Mouse (Mus musculus): ENCODE data around the gene Dctd.

The Dctd gene

DNA sequence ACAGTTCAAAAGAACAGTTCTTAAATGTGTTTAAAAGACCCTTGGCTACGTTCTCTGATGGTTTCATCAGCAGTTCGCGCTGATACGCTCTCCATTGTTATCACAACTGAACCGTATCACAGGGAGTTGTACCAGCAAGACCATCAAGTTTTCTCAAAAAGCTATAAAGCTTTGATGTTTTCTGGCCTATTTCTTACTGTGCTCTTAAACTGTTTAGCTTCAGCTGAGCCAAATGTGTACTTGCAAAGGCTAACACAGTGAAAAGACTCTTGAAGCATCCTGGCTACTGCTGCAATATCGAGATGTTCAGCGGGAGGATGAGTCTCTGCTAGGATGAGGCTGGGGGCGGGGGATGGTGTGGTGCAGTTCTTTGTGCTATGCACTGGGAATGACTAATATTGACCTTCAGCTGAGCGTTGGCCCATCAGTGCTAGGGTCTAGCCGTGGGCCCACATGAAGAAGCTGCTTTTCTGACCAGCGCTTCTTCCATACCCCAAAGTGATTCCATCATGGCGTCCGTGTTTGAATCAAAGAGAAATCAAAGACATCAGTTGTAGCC, 732 bp upstream of the Dctd start:
- H3K4me1 ChIP-seq (replicated peaks; ENCODE audit: low read depth, low read length): peaks cover 14% of the 10 kb centered on the region
- H3K4me3 ChIP-seq (replicated peaks; ENCODE audit: low read length): no peak overlapping the region
- peaks cover under 1% of the 10 kb centered on the region for H3K9me3 ChIP-seq (ENCODE audit: low read length)
- H3K36me3 ChIP-seq (ENCODE audit: insufficient read depth, low read length): no peaks in the 10 kb centered on the region
- no peak for TF ChIP-seq CTCF (conservative IDR thresholded peaks at IDR 0.05; ENCODE audit: low read length)
- no peak for TF ChIP-seq POU5F1 (IDR thresholded peaks at IDR 0.05; ENCODE audit: borderline replicate concordance, low read length)
- no peak for TF ChIP-seq NANOG (IDR thresholded peaks at IDR 0.05; ENCODE audit: borderline replicate concordance, low read length)
- H3K27me3 ChIP-seq (ENCODE audit: insufficient read depth, low read length): peaks cover 25% of the 10 kb centered on the region

DNA sequence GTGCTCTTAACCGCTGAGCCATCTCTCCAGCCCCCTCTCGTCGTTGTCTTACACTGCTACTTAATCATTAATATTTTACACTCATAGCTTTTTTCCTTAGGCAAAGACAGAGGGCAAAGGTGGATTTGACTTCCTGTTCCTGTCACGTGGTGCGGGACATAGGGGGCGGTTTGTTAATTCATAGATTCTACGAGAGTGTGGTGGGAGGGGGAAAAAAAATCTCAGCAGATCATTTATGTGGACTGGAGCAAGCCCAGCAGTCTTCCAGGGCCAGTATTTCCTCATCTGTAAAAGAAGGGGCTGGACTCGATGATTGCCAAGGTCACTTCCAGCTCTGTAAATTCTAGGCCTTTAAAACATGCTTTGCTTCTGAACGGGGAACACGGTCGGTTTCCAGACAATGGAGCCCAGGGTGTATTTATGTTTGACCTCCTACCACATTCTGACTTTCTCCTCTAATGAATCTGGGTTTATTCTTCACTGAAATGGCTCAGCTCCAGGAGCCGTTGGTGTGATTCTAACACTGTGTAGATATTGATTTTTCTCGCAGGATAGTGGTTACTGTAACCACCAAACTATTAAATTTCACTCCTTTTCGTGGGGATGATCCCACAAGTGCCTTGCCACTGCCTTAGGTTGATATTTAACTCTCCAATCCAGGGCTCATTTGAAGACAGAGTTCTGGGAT, 1.4 kb downstream of the Dctd start:
- H3K9me3 ChIP-seq (ENCODE audit: low read length): peaks cover 21% of the 10 kb centered on the region
- no peak for TF ChIP-seq NANOG (IDR thresholded peaks at IDR 0.05; ENCODE audit: borderline replicate concordance, low read length)
- TF ChIP-seq POU5F1 (IDR thresholded peaks at IDR 0.05; ENCODE audit: borderline replicate concordance, low read length): no peak
- no peak for TF ChIP-seq CTCF (conservative IDR thresholded peaks at IDR 0.05; ENCODE audit: low read length)
- H3K36me3 ChIP-seq (ENCODE audit: insufficient read depth, low read length): no peaks in the 10 kb centered on the region
- H3K4me3 ChIP-seq (replicated peaks; ENCODE audit: low read length): no peak overlapping the region
- H3K4me1 ChIP-seq (replicated peaks; ENCODE audit: low read depth, low read length): peaks cover 14% of the 10 kb centered on the region
- peaks cover 19% of the 10 kb centered on the region for H3K27me3 ChIP-seq (ENCODE audit: insufficient read depth, low read length)

DNA sequence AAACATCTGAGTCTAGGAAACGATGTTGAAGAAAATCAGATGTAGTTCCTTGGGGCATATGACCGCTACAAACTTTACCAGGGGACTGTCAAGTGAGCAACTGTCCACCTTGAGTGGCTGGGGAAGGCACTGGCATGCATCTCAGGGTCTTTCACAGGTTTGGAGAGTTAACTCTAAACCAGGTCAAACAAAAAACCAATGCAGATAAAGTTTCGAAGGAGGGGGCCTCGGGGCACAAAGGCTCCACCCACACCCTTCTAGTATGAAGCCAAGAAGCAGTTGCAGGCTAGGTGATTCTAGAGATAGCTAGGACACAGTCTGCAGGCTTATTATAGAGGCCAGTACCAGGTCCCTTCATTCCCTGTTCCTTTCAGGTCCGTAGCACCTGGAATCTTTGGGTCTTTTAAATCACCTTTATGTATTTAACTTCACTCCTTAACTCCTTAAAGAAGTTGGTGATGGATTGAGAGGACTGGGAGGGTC, 10.5 kb downstream of the Dctd start:
- no peaks in the 10 kb centered on the region for H3K27me3 ChIP-seq (ENCODE audit: insufficient read depth, low read length)
- H3K36me3 ChIP-seq (ENCODE audit: insufficient read depth, low read length): peaks cover 13% of the 10 kb centered on the region
- H3K4me3 ChIP-seq (replicated peaks; ENCODE audit: low read length): peak overlapping the region; percentile 86
- peaks cover 12% of the 10 kb centered on the region for H3K4me1 ChIP-seq (replicated peaks; ENCODE audit: low read depth, low read length)
- H3K9me3 ChIP-seq (ENCODE audit: low read length): peaks cover 18% of the 10 kb centered on the region
- no peak for TF ChIP-seq CTCF (conservative IDR thresholded peaks at IDR 0.05; ENCODE audit: low read length)
- TF ChIP-seq POU5F1 (IDR thresholded peaks at IDR 0.05; ENCODE audit: borderline replicate concordance, low read length): no peak
- no peak for TF ChIP-seq NANOG (IDR thresholded peaks at IDR 0.05; ENCODE audit: borderline replicate concordance, low read length)

DNA sequence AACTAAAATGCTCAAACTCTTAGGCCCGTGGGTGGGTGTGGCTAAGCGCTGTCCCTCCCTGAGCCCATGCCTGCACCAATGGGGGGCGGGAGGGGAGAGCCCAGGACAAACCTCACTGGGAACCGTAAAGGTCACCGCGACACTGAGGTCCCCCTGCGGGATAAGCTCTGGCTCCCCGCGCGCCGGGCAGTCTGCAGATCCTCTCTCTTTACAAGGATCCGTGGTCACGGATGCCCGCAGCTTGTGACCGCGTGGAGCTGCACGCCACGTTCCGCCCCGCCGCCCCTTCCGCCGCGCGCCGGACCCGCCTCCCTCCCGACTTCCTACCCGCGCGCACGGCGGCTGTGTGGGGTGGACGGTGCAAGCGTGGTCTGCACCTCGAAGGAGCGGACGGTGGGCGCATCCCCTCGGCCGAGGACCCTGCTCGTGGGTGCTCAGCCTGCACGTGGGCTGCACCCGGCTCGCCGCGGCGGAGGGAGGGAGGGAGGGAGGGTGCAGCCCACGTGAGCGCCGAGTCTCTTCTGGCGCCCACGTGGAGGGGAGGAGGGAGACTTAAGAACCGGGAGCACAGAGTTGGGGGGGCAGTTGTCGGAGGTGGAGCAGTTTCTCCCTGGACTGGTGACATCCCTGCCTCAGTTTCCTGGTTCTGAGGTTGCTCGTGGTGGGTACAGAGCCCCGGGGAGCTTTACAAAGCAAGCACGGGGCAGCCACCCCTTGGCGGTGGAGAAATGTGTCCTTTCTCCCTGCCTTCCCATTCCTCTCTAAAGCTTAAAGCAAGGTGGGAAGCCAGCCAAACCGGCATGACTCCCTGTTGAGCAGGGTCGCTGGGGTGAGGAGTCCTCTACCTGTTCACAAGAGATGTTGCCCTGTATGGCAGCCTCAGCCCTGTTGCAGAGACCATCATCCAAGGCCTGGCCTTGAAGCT, 11.2 kb downstream of the Dctd start:
- Histone ChIP-seq H3K9me3 (ENCODE audit: low read length) (peaks cover 11% of the 10 kb centered on the region), H3K36me3 (ENCODE audit: insufficient read depth, low read length) (peaks cover 20% of the 10 kb centered on the region), H3K4me3 (replicated peaks; ENCODE audit: low read length) (peak overlapping the region; percentile 86), H3K27me3 (ENCODE audit: insufficient read depth, low read length) (no peaks in the 10 kb centered on the region), H3K4me1 (replicated peaks; ENCODE audit: low read depth, low read length) (peaks cover 12% of the 10 kb centered on the region)
- no peak for TF ChIP-seq CTCF (conservative IDR thresholded peaks at IDR 0.05; ENCODE audit: low read length)
- TF ChIP-seq NANOG (IDR thresholded peaks at IDR 0.05; ENCODE audit: borderline replicate concordance, low read length): no peak
- TF ChIP-seq POU5F1 (IDR thresholded peaks at IDR 0.05; ENCODE audit: borderline replicate concordance, low read length): no peak

DNA sequence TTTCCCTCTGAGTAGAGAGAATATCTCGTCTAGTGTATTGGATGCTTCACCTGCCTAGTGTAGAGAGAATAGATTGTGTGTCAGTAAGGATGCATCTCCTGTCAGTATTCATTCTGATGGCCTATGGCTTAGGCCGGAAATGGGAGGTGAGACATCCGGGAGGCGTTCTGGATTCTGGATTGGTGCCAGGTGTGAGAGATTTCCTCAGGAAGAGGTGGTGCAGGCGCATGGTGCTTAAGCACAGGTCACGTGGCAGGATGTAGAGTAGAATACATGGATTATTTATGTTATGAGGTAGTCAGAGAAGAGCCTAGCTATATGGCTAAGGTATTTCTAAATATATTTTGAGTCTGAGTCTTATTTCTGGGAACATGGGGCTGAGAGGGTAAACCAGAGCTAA, 15.7 kb downstream of the Dctd start:
- H3K4me3 ChIP-seq (replicated peaks; ENCODE audit: low read length): no peak overlapping the region
- H3K36me3 ChIP-seq (ENCODE audit: insufficient read depth, low read length): peaks cover 51% of the 10 kb centered on the region
- TF ChIP-seq POU5F1 (IDR thresholded peaks at IDR 0.05; ENCODE audit: borderline replicate concordance, low read length) (no peak), NANOG (IDR thresholded peaks at IDR 0.05; ENCODE audit: borderline replicate concordance, low read length) (no peak)
- H3K27me3 ChIP-seq (ENCODE audit: insufficient read depth, low read length): no peaks in the 10 kb centered on the region
- peaks cover 5% of the 10 kb centered on the region for H3K4me1 ChIP-seq (replicated peaks; ENCODE audit: low read depth, low read length)
- no peaks in the 10 kb centered on the region for H3K9me3 ChIP-seq (ENCODE audit: low read length)

DNA sequence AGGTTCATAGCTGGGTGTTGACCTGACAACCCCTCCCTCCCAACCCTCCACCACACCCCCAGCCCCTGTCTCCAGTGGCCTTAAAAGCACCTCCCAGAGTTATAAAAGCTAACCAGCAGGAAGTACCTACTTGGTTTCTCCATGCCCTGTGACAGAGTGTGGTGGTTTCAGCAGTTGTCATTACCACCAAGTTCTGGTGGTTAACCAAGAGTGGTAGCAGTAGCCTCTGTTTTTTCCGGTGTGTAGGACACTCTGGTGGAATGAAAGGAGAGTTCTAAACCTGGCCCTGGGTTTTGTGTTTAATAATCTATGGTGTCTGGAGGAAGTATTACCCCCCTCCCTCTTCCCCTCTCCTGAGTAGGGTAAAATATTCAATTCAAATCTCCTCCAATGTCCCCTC, 24.1 kb downstream of the Dctd start:
- H3K4me1 ChIP-seq (replicated peaks; ENCODE audit: low read depth, low read length): peaks cover 32% of the 10 kb centered on the region
- TF ChIP-seq POU5F1 (IDR thresholded peaks at IDR 0.05; ENCODE audit: borderline replicate concordance, low read length) (no peak), CTCF (conservative IDR thresholded peaks at IDR 0.05; ENCODE audit: low read length) (no peak), NANOG (IDR thresholded peaks at IDR 0.05; ENCODE audit: borderline replicate concordance, low read length) (no peak)
- H3K9me3 ChIP-seq (ENCODE audit: low read length): no peaks in the 10 kb centered on the region
- H3K36me3 ChIP-seq (ENCODE audit: insufficient read depth, low read length): peaks cover 37% of the 10 kb centered on the region
- H3K4me3 ChIP-seq (replicated peaks; ENCODE audit: low read length): no peak overlapping the region
- H3K27me3 ChIP-seq (ENCODE audit: insufficient read depth, low read length): no peaks in the 10 kb centered on the region

DNA sequence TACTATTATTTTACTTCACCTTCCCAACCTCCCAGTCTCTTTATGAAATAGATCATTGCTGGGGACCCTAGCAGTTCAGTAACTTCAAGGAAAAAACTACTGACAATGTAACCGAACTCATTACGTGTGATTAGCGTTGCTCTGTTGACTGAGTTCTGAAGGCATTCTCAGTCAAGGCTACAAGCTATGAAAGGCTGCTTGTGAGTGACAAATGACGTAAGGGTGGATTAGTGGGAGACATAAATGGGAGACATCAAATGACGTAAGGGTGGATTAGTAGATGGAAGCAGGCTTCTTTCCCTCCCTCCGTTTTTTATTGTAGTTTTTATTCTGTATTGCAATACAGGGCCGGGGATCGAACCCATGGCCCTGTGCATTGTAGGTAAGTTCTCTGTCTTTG, 26.0 kb downstream of the Dctd start:
- Histone ChIP-seq H3K9me3 (ENCODE audit: low read length) (no peaks in the 10 kb centered on the region), H3K27me3 (ENCODE audit: insufficient read depth, low read length) (no peaks in the 10 kb centered on the region), H3K4me1 (replicated peaks; ENCODE audit: low read depth, low read length) (peaks cover 48% of the 10 kb centered on the region), H3K4me3 (replicated peaks; ENCODE audit: low read length) (no peak overlapping the region), H3K36me3 (ENCODE audit: insufficient read depth, low read length) (peaks cover 44% of the 10 kb centered on the region)
- TF ChIP-seq NANOG (IDR thresholded peaks at IDR 0.05; ENCODE audit: borderline replicate concordance, low read length): no peak
- no peak for TF ChIP-seq CTCF (conservative IDR thresholded peaks at IDR 0.05; ENCODE audit: low read length)
- TF ChIP-seq POU5F1 (IDR thresholded peaks at IDR 0.05; ENCODE audit: borderline replicate concordance, low read length): no peak

DNA sequence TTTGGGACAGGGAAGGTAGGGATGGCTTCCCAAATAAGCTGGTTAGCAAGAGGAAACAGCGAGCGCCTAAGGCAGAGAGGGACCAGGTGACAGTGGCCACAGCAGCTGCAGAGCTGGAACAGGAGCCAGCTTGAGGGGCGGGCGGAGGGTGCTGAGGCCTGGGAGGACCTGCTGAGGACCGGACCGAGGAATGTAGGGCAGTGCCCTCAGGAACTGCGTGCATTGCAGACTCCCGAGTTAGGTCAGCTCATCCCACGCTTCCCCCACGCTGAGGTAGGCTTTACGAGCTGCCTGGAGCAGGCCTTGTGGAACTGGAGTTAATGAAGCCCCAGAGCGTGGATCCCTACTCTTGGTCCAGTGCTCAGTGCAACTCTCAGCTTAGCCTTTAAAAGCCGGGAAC, 28.1 kb downstream of the Dctd start:
- Histone ChIP-seq H3K9me3 (ENCODE audit: low read length) (no peaks in the 10 kb centered on the region), H3K4me3 (replicated peaks; ENCODE audit: low read length) (peak overlapping the region; percentile 60), H3K27me3 (ENCODE audit: insufficient read depth, low read length) (no peaks in the 10 kb centered on the region), H3K4me1 (replicated peaks; ENCODE audit: low read depth, low read length) (peaks cover 53% of the 10 kb centered on the region), H3K36me3 (ENCODE audit: insufficient read depth, low read length) (peaks cover 46% of the 10 kb centered on the region)
- no peak for TF ChIP-seq POU5F1 (IDR thresholded peaks at IDR 0.05; ENCODE audit: borderline replicate concordance, low read length)
- TF ChIP-seq CTCF (conservative IDR thresholded peaks at IDR 0.05; ENCODE audit: low read length): no peak
- TF ChIP-seq NANOG (IDR thresholded peaks at IDR 0.05; ENCODE audit: borderline replicate concordance, low read length): no peak
